Mouse (Mus musculus) neural tube, embryonic 11.5 days (tissue): ENCODE results near the gene Kcnd1. TPM values are rescaled to one million over a fixed set of nuclear protein-coding genes. Genes with fewer than 3 reads are reported as not detected.
"Not testable (repeated sequence)": the region's sequence is repeated elsewhere in the genome, so short reads cannot be mapped to it uniquely, and the experiment has no call there.

Source experiments
- ATAC-seq: fragments of 200-750 bp; cut with Nextera tagmentation; 2 replicates; pipeline ENCODE4 v1.8.0; 2017; ENCODE audit warnings: moderate number of reproducible peaks, mild to moderate bottlenecking, moderate TSS enrichment, moderate library complexity; ENCODE audit not compliant: insufficient read depth, low FRiP score, low TSS enrichment
- DNase-seq: peaks from one replicate; pipeline ENCODE4 v3.0.0-alpha.2; 2015; ENCODE audit warnings: low spot score
- H3K27ac ChIP-seq: fragments of 300-500 bp; sonication (generic); 2 replicates; pipeline ENCODE4 v1.5.1; 2014; ENCODE audit warnings: low read depth, mild to moderate bottlenecking, low read length
- H3K27me3 ChIP-seq: fragments of 300-500 bp; sonication (generic); 2 replicates; pipeline ENCODE4 v1.6.1; 2014; ENCODE audit warnings: mild to moderate bottlenecking, low read length, mixed read lengths; ENCODE audit not compliant: control insufficient read depth, insufficient read depth
- H3K36me3 ChIP-seq: fragments of 300-500 bp; sonication (generic); 2 replicates; pipeline ENCODE4 v1.6.1; 2014; ENCODE audit warnings: mild to moderate bottlenecking, low read length, moderate library complexity, mixed read lengths; ENCODE audit not compliant: control insufficient read depth, insufficient read depth
- H3K4me1 ChIP-seq: fragments of 300-500 bp; sonication (generic); 2 replicates; pipeline ENCODE4 v1.6.1; 2014; ENCODE audit warnings: low read length, mixed read lengths; ENCODE audit not compliant: control insufficient read depth, insufficient read depth
- H3K4me2 ChIP-seq: fragments of 300-500 bp; sonication (generic); 2 replicates; pipeline ENCODE4 v1.6.1; 2014; ENCODE audit warnings: low read depth, mild to moderate bottlenecking, moderate library complexity
- H3K4me3 ChIP-seq: fragments of 300-500 bp; sonication (generic); 2 replicates; pipeline ENCODE4 v1.5.1; 2014; ENCODE audit warnings: low read depth, low read length
- H3K9ac ChIP-seq: fragments of 300-500 bp; sonication (generic); 2 replicates; pipeline ENCODE4 v1.6.1; 2014; ENCODE audit warnings: mild to moderate bottlenecking, low read length
- H3K9me3 ChIP-seq: fragments of 300-500 bp; sonication (generic); 2 replicates; pipeline ENCODE4 v1.6.1; 2016; ENCODE audit warnings: low read length; ENCODE audit not compliant: control insufficient read depth
- WGBS: fragments of 180-500 bp; shearing (Covaris S2); extraction: QIAGEN DNeasy Blood & Tissue Kit; methylation state at CpG from one replicate; pipeline ENCODE4 v1.1.7; 2014; 5-methylcytosine and 5-hydroxymethylcytosine counted together
- polyA plus RNA-seq: library from polyadenylated mRNA; unstranded; fragments of >200 nt; fragmentation: Nextera tagmentation; extraction: Ambion mirVana; gene quantifications from 2 replicates; pipeline ENCODE4 v1.2.1, GENCODE M21; 2014

The Kcnd1 gene
- polyA plus RNA-seq, 1 experiment from 2014 or later, result 2.2 TPM

DNA sequence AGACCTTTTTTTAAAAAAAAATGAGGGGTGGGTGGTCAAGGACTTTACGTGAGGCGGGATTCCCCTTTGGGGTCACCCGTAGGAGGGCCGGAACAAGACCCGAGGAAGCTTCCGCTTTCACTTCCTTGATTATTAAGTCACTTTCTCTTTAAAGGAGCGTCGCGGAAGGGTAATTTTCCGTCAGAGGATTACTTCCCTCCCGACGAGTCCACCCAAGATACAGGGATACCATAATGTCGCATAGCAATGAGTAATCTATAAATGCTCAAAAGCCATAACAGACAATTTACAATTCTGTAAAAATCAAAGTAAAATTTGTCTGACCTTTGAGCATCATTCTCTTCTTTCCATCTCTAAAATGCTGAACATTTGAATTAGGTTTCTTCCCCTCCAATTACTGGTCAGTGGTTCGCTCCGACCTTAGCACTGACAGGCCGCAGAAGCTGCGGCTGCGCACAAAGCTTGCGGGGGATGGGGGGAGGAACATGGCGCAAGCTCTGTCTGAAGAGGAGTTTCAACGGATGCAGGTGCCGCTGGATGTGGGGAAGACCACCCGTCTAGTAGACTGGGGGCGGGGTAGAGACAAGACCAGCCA is 32.5 kb upstream of the Kcnd1 start, which contains the start of gene Gripap1:
Gripap1 (plus strand) TSS at position 224 of the 595 bp plus-strand sequence.
- Histone ChIP-seq H3K4me2 (peak within 1 kb of the TSS; percentile 42), H3K27ac (no peak within 1 kb of the TSS), H3K27me3 (no peaks in the 10 kb centered on the region), H3K4me1 (no peaks in the 10 kb centered on the region), H3K9me3 (no peaks in the 10 kb centered on the region), H3K36me3 (no peaks in the 10 kb centered on the region), H3K9ac (peak within 1 kb of the TSS; percentile 46; the same call in 1 of the 2 replicates), H3K4me3 (peak within 1 kb of the TSS; percentile 44)
- DNase-seq, result peak; percentile 78
- 17% methylated on average over 24 of the region's 24 CpGs for WGBS
- ATAC-seq, result peak; percentile 82

- no peaks in the 10 kb centered on the region for H3K36me3 ChIP-seq
- H3K4me1 ChIP-seq, result no peaks in the 10 kb centered on the region
- peak overlapping the region; percentile 44 for H3K4me3 ChIP-seq
- H3K9ac ChIP-seq, result peak overlapping the region; percentile 46; the same call in 1 of the 2 replicates
- H3K27me3 ChIP-seq, result no peaks in the 10 kb centered on the region
- no peak overlapping the region for H3K27ac ChIP-seq
- no peak for DNase-seq
- no peaks in the 10 kb centered on the region for H3K9me3 ChIP-seq
- 37% methylated on average over 5 of the region's 5 CpGs for WGBS
- peak overlapping the region; percentile 42 for H3K4me2 ChIP-seq
- ATAC-seq, result no peak; the same call in 1 of the 2 replicates
These were observed 31.8 kb upstream of the Kcnd1 start for GRCm38 (mm10) chrX:7790309-7790708.

- Histone ChIP-seq H3K9ac (no peak overlapping the region), H3K4me3 (no peak overlapping the region), H3K4me1 (no peaks in the 10 kb centered on the region), H3K9me3 (no peaks in the 10 kb centered on the region), H3K27ac (no peak overlapping the region), H3K27me3 (no peaks in the 10 kb centered on the region), H3K4me2 (no peak overlapping the region), H3K36me3 (no peaks in the 10 kb centered on the region)
- ATAC-seq (no peak), DNase-seq (no peak)
- WGBS, result 50% methylated on average over 3 of the region's 3 CpGs
These were observed 28.7 kb upstream of the Kcnd1 start for GRCm38 (mm10) chrX:7793361-7793760.

DNA sequence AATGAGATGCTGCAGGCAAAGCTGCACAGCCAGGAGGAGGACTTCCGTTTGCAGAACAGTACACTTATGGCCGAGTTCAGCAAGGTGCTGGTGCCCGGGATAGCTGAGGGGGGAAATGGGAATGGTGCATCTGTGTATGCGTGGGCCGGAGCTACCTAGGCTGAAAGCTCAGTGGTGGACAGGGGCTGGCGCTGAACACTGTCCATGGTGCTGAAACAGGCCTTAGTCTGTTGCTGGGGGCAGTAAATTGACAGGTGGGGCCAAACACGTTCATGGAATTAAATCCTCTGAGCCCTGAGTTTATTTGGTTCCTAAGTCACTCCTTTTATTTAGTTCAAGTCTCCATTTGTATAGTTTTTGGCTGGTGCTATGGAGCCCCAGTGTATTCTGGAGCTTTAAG is 27.1 kb upstream of the Kcnd1 start:
- no peak overlapping the region for H3K27ac ChIP-seq
- H3K4me2 ChIP-seq, result no peak overlapping the region
- no peaks in the 10 kb centered on the region for H3K27me3 ChIP-seq
- no peaks in the 10 kb centered on the region; the same call in 1 of the 2 replicates for H3K36me3 ChIP-seq
- no peak overlapping the region for H3K9ac ChIP-seq
- H3K4me1 ChIP-seq, result no peaks in the 10 kb centered on the region
- ATAC-seq (no peak), DNase-seq (no peak)
- H3K4me3 ChIP-seq, result no peak overlapping the region
- 26% methylated on average over 7 of the region's 7 CpGs for WGBS
- no peaks in the 10 kb centered on the region for H3K9me3 ChIP-seq

GRCm38 (mm10) chrX:7797327-7797726 is 24.8 kb upstream of the Kcnd1 start:
- Histone ChIP-seq H3K27ac (no peak overlapping the region), H3K9me3 (no peaks in the 10 kb centered on the region), H3K4me2 (no peak overlapping the region), H3K4me1 (no peaks in the 10 kb centered on the region), H3K4me3 (no peak overlapping the region), H3K36me3 (no peaks in the 10 kb centered on the region; the same call in none of the 2 replicates), H3K9ac (no peak overlapping the region), H3K27me3 (no peaks in the 10 kb centered on the region)
- 86% methylated on average over 3 of the region's 3 CpGs for WGBS
- ATAC-seq (no peak), DNase-seq (no peak)

DNA sequence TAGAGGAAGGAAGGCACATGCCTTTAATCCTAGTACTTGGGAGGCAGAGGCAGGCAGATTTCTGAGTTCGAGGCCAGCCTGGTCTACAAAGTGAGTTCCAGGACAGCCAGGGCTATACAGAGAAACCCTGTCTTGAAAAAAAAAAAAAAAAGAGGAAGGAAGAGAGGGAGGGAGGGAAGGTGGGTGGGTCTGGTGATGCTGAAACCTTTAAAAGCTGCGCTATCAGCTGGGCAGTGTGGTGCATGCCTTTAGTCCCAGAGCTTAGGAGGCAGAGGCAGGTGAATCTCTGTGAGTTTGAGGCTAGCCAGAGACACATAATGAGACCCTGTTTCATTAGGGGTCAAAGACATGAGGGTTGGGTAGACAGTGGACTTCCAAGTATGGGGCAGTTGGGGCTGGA is 19.9 kb upstream of the Kcnd1 start:
- 98% methylated on average over 2 of the region's 2 CpGs for WGBS

DNA sequence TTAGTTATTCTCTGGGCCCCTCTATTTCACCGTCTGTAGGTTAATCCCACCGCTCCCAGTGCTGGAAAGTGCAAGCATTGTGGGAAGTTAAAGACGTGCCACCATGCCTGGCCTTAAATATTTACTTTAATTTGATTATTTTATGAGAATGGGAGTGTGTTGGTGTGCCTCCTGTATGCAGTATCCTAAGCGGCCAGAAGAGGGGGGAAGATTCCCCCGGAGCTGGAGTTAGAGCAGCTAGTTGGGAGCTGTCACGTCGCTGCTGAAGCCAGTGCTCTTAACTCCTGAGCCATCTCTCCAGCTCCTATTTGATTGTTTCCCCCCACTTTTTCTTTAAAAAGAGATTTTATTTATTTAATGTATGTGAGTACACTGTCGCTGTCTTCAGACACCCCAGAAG is 7.1 kb upstream of the Kcnd1 start:
- not testable (repeated sequence) for H3K4me3 ChIP-seq, H3K27me3 ChIP-seq, H3K36me3 ChIP-seq, H3K4me1 ChIP-seq, H3K9me3 ChIP-seq, ATAC-seq, H3K9ac ChIP-seq, H3K27ac ChIP-seq, H3K4me2 ChIP-seq, DNase-seq
- WGBS, result 55% methylated on average over 8 of the region's 8 CpGs

More for the DNA sequence above, 19.9 kb upstream of the Kcnd1 start:
- not testable (repeated sequence) for H3K27ac ChIP-seq, H3K27me3 ChIP-seq, DNase-seq, H3K4me1 ChIP-seq, H3K9me3 ChIP-seq, H3K4me3 ChIP-seq, H3K9ac ChIP-seq, ATAC-seq, H3K4me2 ChIP-seq, H3K36me3 ChIP-seq

- WGBS, result 81% methylated on average over 1 of the region's 1 CpGs
These were observed 15.1 kb downstream of the Kcnd1 start for GRCm38 (mm10) chrX:7837146-7837545.

GRCm38 (mm10) chrX:7840842-7841162 is 18.7 kb downstream of the Kcnd1 start:
- ATAC-seq, result no peak
- WGBS, result 14% methylated on average over 7 of the region's 7 CpGs
- Histone ChIP-seq H3K27ac (no peak overlapping the region), H3K4me1 (peaks cover 3% of the 10 kb centered on the region; the same call in 1 of the 2 replicates), H3K9me3 (no peaks in the 10 kb centered on the region), H3K4me3 (peak overlapping the region; percentile 20; the same call in 1 of the 2 replicates), H3K27me3 (no peaks in the 10 kb centered on the region), H3K4me2 (peak overlapping the region; percentile 36), H3K9ac (no peak overlapping the region), H3K36me3 (no peaks in the 10 kb centered on the region)
- no peak for DNase-seq

More at GRCm38 (mm10) chrX:7837146-7837545, 15.1 kb downstream of the Kcnd1 start:
- no peak overlapping the region for H3K4me2 ChIP-seq
- no peak overlapping the region for H3K9ac ChIP-seq
- H3K9me3 ChIP-seq, result no peaks in the 10 kb centered on the region
- H3K4me3 ChIP-seq, result no peak overlapping the region
- DNase-seq (no peak), ATAC-seq (no peak)
- no peaks in the 10 kb centered on the region for H3K4me1 ChIP-seq
- no peaks in the 10 kb centered on the region for H3K36me3 ChIP-seq
- no peaks in the 10 kb centered on the region for H3K27me3 ChIP-seq
- no peak overlapping the region for H3K27ac ChIP-seq
